Mouse (Mus musculus) embryo, embryonic 10.5 days (tissue): Measurements from ENCODE around the gene Tob2.

Experiments
- DNase-seq: peaks from one replicate; pipeline ENCODE4 v3.0.0-alpha.2; 2015; ENCODE audit warnings: low spot score

Gene Tob2

GRCm38 (mm10) chr15:81810671-81811598 lies 47.7 kb downstream of the Tob2 start:
- DNase-seq: peak; percentile 99

- peak; percentile 68 for DNase-seq
Observed at GRCm38 (mm10) chr15:81810150-81810549, 48.4 kb downstream of the Tob2 start.

GRCm38 (mm10) chr15:81809550-81809949 lies 49.0 kb downstream of the Tob2 start:
- DNase-seq: no peak

GRCm38 (mm10) chr15:81808799-81809198 lies 49.8 kb downstream of the Tob2 start:
- DNase-seq: no peak

GRCm38 (mm10) chr15:81806621-81807404 lies 51.8 kb downstream of the Tob2 start:
- DNase-seq: no peak

- DNase-seq: peak; percentile 43
Observed at GRCm38 (mm10) chr15:81805624-81806023, 53.0 kb downstream of the Tob2 start.

GRCm38 (mm10) chr15:81804883-81805282 lies 53.7 kb downstream of the Tob2 start:
- DNase-seq: no peak

GRCm38 (mm10) chr15:81804172-81804571 lies 54.4 kb downstream of the Tob2 start:
- no peak for DNase-seq

- no peak for DNase-seq
Observed at GRCm38 (mm10) chr15:81803425-81803951, 55.1 kb downstream of the Tob2 start.

GRCm38 (mm10) chr15:81802941-81803351 lies 55.6 kb downstream of the Tob2 start:
- no peak for DNase-seq

GRCm38 (mm10) chr15:81802001-81802890 lies 56.4 kb downstream of the Tob2 start, which contains the start of gene Tef:
Gene Tef (plus strand): TSS chr15:81802421.
- DNase-seq: peak; percentile 71

- no peak for DNase-seq
Observed at GRCm38 (mm10) chr15:81800391-81800790, 58.2 kb downstream of the Tob2 start.

GRCm38 (mm10) chr15:81798421-81798820 lies 60.2 kb downstream of the Tob2 start:
- DNase-seq: no peak
